Mouse (Mus musculus): Measurements from ENCODE around the gene Pdzd3.

Gene Pdzd3

GRCm38 (mm10) chr9:44251314-44251713, at the start of gene Pdzd3:
TSS of gene Pdzd3 (minus strand) at chr9:44251471.
- DNase-seq (ENCODE audit: low spot score): no peak

GRCm38 (mm10) chr9:44300001-44300400, 48.7 kb upstream of the Pdzd3 start:
- DNase-seq (ENCODE audit: low spot score): peak; percentile 34

GRCm38 (mm10) chr9:44292490-44292889, 41.2 kb upstream of the Pdzd3 start:
- DNase-seq (ENCODE audit: low spot score): peak; percentile 38

GRCm38 (mm10) chr9:44288959-44289291, 37.7 kb upstream of the Pdzd3 start:
- no peak for DNase-seq (ENCODE audit: low spot score)

- DNase-seq (ENCODE audit: low spot score): peak; percentile 56
Observed at GRCm38 (mm10) chr9:44288076-44288958, 37.0 kb upstream of the Pdzd3 start, which contains the start of gene Abcg4. TSS of gene Abcg4 (minus strand) at chr9:44288615.

- peak; percentile 77 for DNase-seq (ENCODE audit: low spot score)
Observed at GRCm38 (mm10) chr9:44287401-44288075, 36.3 kb upstream of the Pdzd3 start.

- no peak for DNase-seq (ENCODE audit: low spot score)
Observed at GRCm38 (mm10) chr9:44287003-44287400, 35.7 kb upstream of the Pdzd3 start.

- no peak for DNase-seq (ENCODE audit: low spot score)
Observed at GRCm38 (mm10) chr9:44286256-44286850, 35.1 kb upstream of the Pdzd3 start.

GRCm38 (mm10) chr9:44283183-44283582, 31.9 kb upstream of the Pdzd3 start:
- DNase-seq (ENCODE audit: low spot score): no peak

GRCm38 (mm10) chr9:44269973-44270372, 18.7 kb upstream of the Pdzd3 start:
- DNase-seq (ENCODE audit: low spot score): no peak

- DNase-seq (ENCODE audit: low spot score): peak; percentile 17
Observed at GRCm38 (mm10) chr9:44269077-44269476, 17.8 kb upstream of the Pdzd3 start.

GRCm38 (mm10) chr9:44268432-44268831, 17.2 kb upstream of the Pdzd3 start, which contains the start of gene Nlrx1:
TSS of gene Nlrx1 (minus strand) at chr9:44268599.
- no peak for DNase-seq (ENCODE audit: low spot score)

- DNase-seq (ENCODE audit: low spot score): peak; percentile 90
Observed at GRCm38 (mm10) chr9:44268027-44268360, 16.7 kb upstream of the Pdzd3 start.

- peak; percentile 59 for DNase-seq (ENCODE audit: low spot score)
Observed at GRCm38 (mm10) chr9:44267319-44268026, 16.2 kb upstream of the Pdzd3 start.

GRCm38 (mm10) chr9:44266478-44267226, 15.4 kb upstream of the Pdzd3 start:
- peak; percentile 23 for DNase-seq (ENCODE audit: low spot score)

GRCm38 (mm10) chr9:44261388-44261787, 10.1 kb upstream of the Pdzd3 start:
- peak; percentile 61 for DNase-seq (ENCODE audit: low spot score)

- DNase-seq (ENCODE audit: low spot score): no peak
Observed at GRCm38 (mm10) chr9:44259014-44259413, 7.7 kb upstream of the Pdzd3 start.

GRCm38 (mm10) chr9:44256213-44256612, 4.9 kb upstream of the Pdzd3 start:
- DNase-seq (ENCODE audit: low spot score): no peak

GRCm38 (mm10) chr9:44255136-44255521, 3.9 kb upstream of the Pdzd3 start:
- DNase-seq (ENCODE audit: low spot score): peak; percentile 48

GRCm38 (mm10) chr9:44254508-44255135, 3.4 kb upstream of the Pdzd3 start:
- peak; percentile 61 for DNase-seq (ENCODE audit: low spot score)

GRCm38 (mm10) chr9:44253441-44253840, 2.2 kb upstream of the Pdzd3 start:
- no peak for DNase-seq (ENCODE audit: low spot score)

Data from MN1 (cell line).